Mouse (Mus musculus) forebrain, postnatal 0 days (tissue): ENCODE data around the gene Atad1. TPM values are rescaled to one million over a fixed set of nuclear protein-coding genes. Genes with fewer than 3 reads are reported as not detected.

Experiments
- ATAC-seq: fragments of 200-750 bp; cut with Nextera tagmentation; 2 replicates; pipeline ENCODE4 v1.8.0; 2017; ENCODE audit warnings: mild to moderate bottlenecking, moderate library complexity
- DNase-seq: peaks from one replicate; pipeline ENCODE4 v3.0.0-alpha.2; 2015
- H3K27ac ChIP-seq: fragments of 300-500 bp; sonication (generic); 2 replicates; pipeline ENCODE4 v1.5.1; 2014; ENCODE audit warnings: low read depth, mild to moderate bottlenecking, antibody characterized with exemption, low read length, moderate library complexity, mixed read lengths
- H3K27me3 ChIP-seq: fragments of 300-500 bp; sonication (generic); 2 replicates; pipeline ENCODE4 v1.6.1; 2014; ENCODE audit warnings: mild to moderate bottlenecking, low read length, mixed read lengths; ENCODE audit not compliant: insufficient read depth
- H3K36me3 ChIP-seq: fragments of 300-500 bp; sonication (generic); 2 replicates; pipeline ENCODE4 v1.6.1; 2014; ENCODE audit warnings: mild to moderate bottlenecking, moderate library complexity; ENCODE audit not compliant: insufficient read depth
- H3K4me1 ChIP-seq: fragments of 300-500 bp; sonication (generic); 2 replicates; pipeline ENCODE4 v1.6.1; 2014; ENCODE audit warnings: antibody characterized with exemption; ENCODE audit not compliant: insufficient read depth
- H3K4me2 ChIP-seq: fragments of 300-500 bp; sonication (generic); 2 replicates; pipeline ENCODE4 v1.6.1; 2014; ENCODE audit warnings: low read depth, mild to moderate bottlenecking, moderate library complexity
- H3K4me3 ChIP-seq: fragments of 300-500 bp; sonication (generic); 2 replicates; pipeline ENCODE4 v1.5.1; 2014; ENCODE audit warnings: low read depth, low read length, mixed read lengths
- H3K9ac ChIP-seq: fragments of 300-500 bp; sonication (generic); 2 replicates; pipeline ENCODE4 v1.6.1; 2014; ENCODE audit warnings: mild to moderate bottlenecking
- H3K9me3 ChIP-seq: fragments of 300-500 bp; sonication (generic); 2 replicates; pipeline ENCODE4 v1.6.1; 2016; ENCODE audit warnings: low read length
- CTCF ChIP-seq: sonication (generic); IDR thresholded peaks from 2 replicates; pipeline ENCODE4 v1.5.1; 2016; ENCODE audit warnings: antibody characterized with exemption, control low read depth, low read depth
- WGBS: fragments of 180-500 bp; shearing (Covaris S2); extraction: QIAGEN DNeasy Blood & Tissue Kit; methylation state at CpG from one replicate; pipeline ENCODE4 v1.1.7; 2014; 5-methylcytosine and 5-hydroxymethylcytosine counted together
- polyA plus RNA-seq: library from polyadenylated mRNA; unstranded; fragments of >200 nt; fragmentation: Nextera tagmentation; extraction: Ambion mirVana; gene quantifications from 2 replicates; pipeline ENCODE4 v1.2.1, GENCODE M21; 2015
- total RNA-seq: library from RNA; depleted of rRNA; stranded (reverse); fragments of >200 nt; gene quantifications from 2 replicates; pipeline ENCODE4 v1.2.3, GENCODE M21; 2014; rRNA removed

Gene Atad1
- total and polyA plus RNA-seq, 2 experiments from 2014 or later: 121 to 173 TPM

DNA sequence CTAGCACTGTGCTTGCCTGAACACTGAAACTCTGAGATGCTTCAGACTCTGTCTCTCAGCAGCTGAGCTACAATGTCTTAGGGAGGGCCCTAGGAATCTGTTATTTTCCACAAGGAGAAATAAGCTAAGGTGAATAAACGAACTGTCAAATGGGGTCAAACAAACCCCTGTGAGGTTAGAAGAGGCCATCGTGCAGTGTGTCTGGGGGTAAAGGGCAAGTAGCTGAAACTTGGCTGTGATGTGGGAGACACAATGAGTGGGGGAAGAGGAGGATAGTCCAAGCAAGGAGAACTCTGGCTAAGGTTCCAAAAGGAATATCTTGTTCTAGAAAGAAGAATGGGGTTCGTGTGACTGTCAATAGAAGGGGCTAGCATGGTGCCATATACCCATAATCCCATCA lies 117.4 kb downstream of the Atad1 start:
- no peak for DNase-seq
- Histone ChIP-seq H3K4me1 (no peaks in the 10 kb centered on the region), H3K9ac (no peak overlapping the region), H3K27me3 (no peaks in the 10 kb centered on the region), H3K4me3 (no peak overlapping the region), H3K36me3 (no peaks in the 10 kb centered on the region), H3K27ac (no peak overlapping the region), H3K4me2 (no peak overlapping the region), H3K9me3 (no peaks in the 10 kb centered on the region)
- ATAC-seq: no peak
- 83% methylated on average over 3 of the region's 3 CpGs for WGBS
- no peak for TF ChIP-seq CTCF

Other genes starting within 250 kb of the Atad1 start
- 3.3 and 3.8 TPM in 2 replicates for gene Papss2, start 144.0 kb downstream of the Atad1 start, total RNA-seq
- 0.86 and 1.2 TPM in 2 replicates for gene Papss2, start 144.0 kb downstream of the Atad1 start, polyA plus RNA-seq
- 105 and 122 TPM in 2 replicates for gene Pten, start 17.7 kb upstream of the Atad1 start, total RNA-seq
- 10.0 and 12.3 TPM in 2 replicates for gene Pten, start 17.7 kb upstream of the Atad1 start, polyA plus RNA-seq